Mouse (Mus musculus) heart, postnatal 0 days (tissue): ENCODE data around the gene Nfya. TPM values are rescaled to one million over a fixed set of nuclear protein-coding genes. Genes with fewer than 3 reads are reported as not detected.
A peak's percentile ranks its signal among the peaks of the same experiment; 100 is the strongest.

Experiments used
- ATAC-seq: fragments of 200-750 bp; cut with Nextera tagmentation; 2 replicates; pipeline ENCODE4 v1.8.0; 2017; ENCODE audit warnings: low read depth, moderate number of reproducible peaks, moderate library complexity; ENCODE audit not compliant: insufficient read depth
- DNase-seq: peaks from one replicate; pipeline ENCODE4 v3.0.0-alpha.2; 2016; ENCODE audit warnings: low spot score
- H3K27ac ChIP-seq: fragments of 300-500 bp; sonication (generic); 2 replicates; pipeline ENCODE4 v1.5.1; 2014; ENCODE audit warnings: low read depth, mild to moderate bottlenecking
- H3K27me3 ChIP-seq: fragments of 300-500 bp; sonication (generic); 2 replicates; pipeline ENCODE4 v1.6.1; 2014; ENCODE audit warnings: low read length, mixed read lengths; ENCODE audit not compliant: control insufficient read depth, insufficient read depth
- H3K36me3 ChIP-seq: fragments of 300-500 bp; sonication (generic); replicated peaks from 2 replicates; pipeline ENCODE4 v1.6.1; 2014; ENCODE audit warnings: low read length, mixed read lengths; ENCODE audit not compliant: control insufficient read depth, insufficient read depth
- H3K4me1 ChIP-seq: fragments of 300-500 bp; sonication (generic); 2 replicates; pipeline ENCODE4 v1.6.1; 2014; ENCODE audit warnings: antibody characterized with exemption; ENCODE audit not compliant: control insufficient read depth, insufficient read depth
- H3K4me2 ChIP-seq: fragments of 300-500 bp; sonication (generic); 2 replicates; pipeline ENCODE4 v1.6.1; 2014; ENCODE audit warnings: low read depth, mild to moderate bottlenecking, low read length, moderate library complexity
- H3K4me3 ChIP-seq: fragments of 300-500 bp; sonication (generic); 2 replicates; pipeline ENCODE4 v1.5.1; 2014; ENCODE audit warnings: low read depth, low read length
- H3K9ac ChIP-seq: fragments of 300-500 bp; sonication (generic); replicated peaks from 2 replicates; pipeline ENCODE4 v1.6.1; 2014; ENCODE audit warnings: low read depth, low read length, mixed read lengths
- H3K9me3 ChIP-seq: fragments of 300-500 bp; sonication (generic); replicated peaks from 2 replicates; pipeline ENCODE4 v1.6.1; 2016; ENCODE audit warnings: low read length; ENCODE audit not compliant: control insufficient read depth
- CTCF ChIP-seq: IDR thresholded peaks from 2 replicates; pipeline ENCODE4 v1.5.1; 2016; ENCODE audit warnings: antibody characterized with exemption, control low read depth, low read depth
- EP300 ChIP-seq: IDR thresholded peaks from 2 replicates; pipeline ENCODE4 v1.6.1; 2016; ENCODE audit warnings: antibody characterized with exemption, low read depth
- WGBS: fragments of 180-500 bp; shearing (Covaris S2); extraction: QIAGEN DNeasy Blood & Tissue Kit; methylation state at CpG from one replicate; pipeline ENCODE4 v1.1.7; 2014; 5-methylcytosine and 5-hydroxymethylcytosine counted together
- polyA plus RNA-seq: library from polyadenylated mRNA; unstranded; fragments of >200 nt; fragmentation: Nextera tagmentation; extraction: Ambion mirVana; gene quantifications from 2 replicates; pipeline ENCODE4 v1.2.1, GENCODE M21; 2015
- total RNA-seq: library from RNA; depleted of rRNA; stranded (reverse); fragments of >200 nt; gene quantifications from 2 replicates; pipeline ENCODE4 v1.2.3, GENCODE M21; 2014; ENCODE audit warnings: low replicate concordance

Nfya gene
- total and polyA plus RNA-seq, 2 experiments from 2014 or later = 4.7 to 27.4 TPM

DNA sequence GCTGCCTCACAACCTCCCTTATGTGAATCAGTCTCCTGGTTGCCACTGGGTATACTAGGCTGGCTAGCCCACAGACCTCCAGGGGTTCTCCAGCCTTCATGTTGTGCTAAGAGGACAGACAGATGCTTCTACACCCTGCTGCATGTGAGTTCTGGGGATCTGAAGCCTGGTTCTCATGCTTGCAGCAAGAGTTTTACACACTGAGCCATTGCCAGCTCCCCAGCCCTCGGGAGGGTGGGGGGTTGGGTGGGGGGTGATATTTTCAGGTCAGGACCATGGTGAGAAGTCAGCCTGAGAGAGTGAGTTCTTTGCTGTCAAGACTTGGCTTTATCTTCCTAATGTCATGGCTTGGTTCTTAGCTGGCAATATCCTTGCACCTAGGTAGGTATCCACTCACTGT, 9.1 kb upstream of the Nfya start:
- peaks cover 90% of the 10 kb centered on the region for H3K36me3 ChIP-seq
- TF ChIP-seq CTCF (no peak), EP300 (no peak)

DNA sequence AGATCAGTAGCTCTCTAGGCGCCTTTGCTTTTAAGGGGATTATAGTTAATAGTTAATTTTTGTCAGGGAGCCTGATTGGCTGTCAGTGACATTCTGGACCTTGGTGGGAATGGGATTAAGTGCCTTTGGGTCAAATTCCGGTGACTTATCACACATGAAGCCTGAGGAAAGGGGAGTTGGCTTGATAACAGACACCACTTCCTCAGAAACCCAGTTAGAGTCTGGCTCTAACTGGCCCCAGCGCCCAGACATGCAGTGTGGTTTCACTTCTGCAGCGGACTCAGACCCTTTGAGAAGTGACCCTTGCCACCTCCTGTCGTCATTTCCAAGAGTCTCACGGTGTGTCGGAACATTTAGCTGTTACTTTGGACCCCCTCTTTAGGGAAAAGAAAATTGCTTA, 8.5 kb upstream of the Nfya start:
- ATAC-seq (no peak), DNase-seq (no peak)
- H3K4me1 ChIP-seq = 0 out of 2 replicates have a peak, but pooled peaks cover 4% of the 10 kb centered on the region
- peak overlapping the region; percentile 40 for H3K4me2 ChIP-seq
- peaks cover 92% of the 10 kb centered on the region for H3K36me3 ChIP-seq
- no peaks in the 10 kb centered on the region for H3K27me3 ChIP-seq
- WGBS = 25% methylated on average over 7 of the region's 7 CpGs
- H3K27ac ChIP-seq = 0 out of 2 replicates have a peak overlapping the region, but pooled peaks have one; percentile 21
- H3K4me3 ChIP-seq = peak overlapping the region; percentile 6; the same call in 1 of the 2 replicates
- no peaks in the 10 kb centered on the region for H3K9me3 ChIP-seq
- H3K9ac ChIP-seq = no peak overlapping the region; the same call in 1 of the 2 replicates
- no peak for TF ChIP-seq EP300
- no peak for TF ChIP-seq CTCF

More for the DNA sequence above, 9.1 kb upstream of the Nfya start:
- DNase-seq (no peak), ATAC-seq (no peak)
- Histone ChIP-seq H3K4me3 (no peak overlapping the region), H3K27ac (0 out of 2 replicates have a peak overlapping the region, but pooled peaks have one; percentile 21), H3K4me2 (peak overlapping the region; percentile 40; the same call in 1 of the 2 replicates), H3K9me3 (no peaks in the 10 kb centered on the region), H3K4me1 (peaks cover 7% of the 10 kb centered on the region; the same call in 1 of the 2 replicates), H3K27me3 (no peaks in the 10 kb centered on the region), H3K9ac (no peak overlapping the region; the same call in 1 of the 2 replicates)
- WGBS = 50% methylated on average over 1 of the region's 1 CpGs

DNA sequence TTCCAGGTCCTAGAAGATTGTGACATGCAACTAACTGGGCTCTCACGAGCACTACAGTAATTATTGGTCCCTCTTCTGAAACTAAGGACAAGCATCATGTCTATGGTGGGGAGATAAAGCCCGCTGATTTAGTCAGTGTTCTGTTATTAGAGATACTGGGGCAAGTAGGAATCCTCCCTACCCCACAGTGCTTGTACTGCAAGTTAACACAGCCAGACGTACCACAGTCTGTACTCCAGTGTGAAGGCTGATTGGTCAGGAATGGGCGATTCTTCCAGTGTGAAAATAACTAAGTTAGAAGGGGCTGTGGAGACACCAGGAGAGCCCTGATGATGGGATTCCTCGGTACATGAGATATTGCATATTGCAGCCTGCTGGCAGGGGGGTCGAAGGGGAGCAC, 7.8 kb upstream of the Nfya start:
- DNase-seq (no peak), ATAC-seq (no peak)
- 57% methylated on average over 6 of the region's 6 CpGs for WGBS
- no peak for TF ChIP-seq CTCF
- TF ChIP-seq EP300 = no peak
- Histone ChIP-seq H3K36me3 (peaks cover 88% of the 10 kb centered on the region), H3K4me2 (no peak overlapping the region), H3K4me3 (no peak overlapping the region), H3K4me1 (0 out of 2 replicates have a peak, but pooled peaks cover 4% of the 10 kb centered on the region), H3K9me3 (no peaks in the 10 kb centered on the region), H3K27ac (no peak overlapping the region), H3K27me3 (no peaks in the 10 kb centered on the region), H3K9ac (no peak overlapping the region)

- TF ChIP-seq CTCF (peak; percentile 58), EP300 (no peak)
- no peak overlapping the region for H3K4me3 ChIP-seq
- H3K36me3 ChIP-seq = peaks cover 79% of the 10 kb centered on the region
- no peak overlapping the region for H3K9ac ChIP-seq
- no peak overlapping the region for H3K4me2 ChIP-seq
- DNase-seq (peak; percentile 76), ATAC-seq (peak; percentile 77)
- WGBS = 68% methylated on average over 14 of the region's 14 CpGs
- peak overlapping the region; percentile 36 for H3K27ac ChIP-seq
- 0 out of 2 replicates have a peak, but pooled peaks cover 4% of the 10 kb centered on the region for H3K4me1 ChIP-seq
- no peaks in the 10 kb centered on the region for H3K27me3 ChIP-seq
- H3K9me3 ChIP-seq = no peaks in the 10 kb centered on the region
These were observed 6.9 kb upstream of the Nfya start for GRCm38 (mm10) chr17:48416425-48417195.

DNA sequence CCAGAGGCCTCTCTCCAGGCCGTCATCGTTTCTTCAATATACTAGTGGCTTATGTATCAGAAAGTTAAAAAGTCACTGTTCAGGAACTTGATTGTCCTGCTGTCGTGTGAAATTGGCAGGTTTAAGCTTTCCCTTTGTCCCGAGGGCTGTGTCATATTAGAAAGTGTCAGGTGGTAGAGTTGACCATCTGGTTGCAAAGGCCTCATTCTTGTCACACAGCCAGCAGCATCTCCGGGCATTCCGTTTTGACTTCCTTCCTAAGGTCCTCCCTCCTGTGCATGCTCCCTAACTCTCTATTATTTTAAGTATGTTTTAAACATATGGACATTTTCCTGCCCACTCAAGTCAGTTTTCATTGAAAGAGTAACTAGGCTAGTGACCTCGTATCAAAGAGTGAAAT, 6.3 kb upstream of the Nfya start:
- Histone ChIP-seq H3K4me1 (0 out of 2 replicates have a peak, but pooled peaks cover 8% of the 10 kb centered on the region), H3K4me2 (no peak overlapping the region), H3K4me3 (no peak overlapping the region), H3K36me3 (peaks cover 73% of the 10 kb centered on the region), H3K9ac (0 out of 2 replicates have a peak overlapping the region, but pooled peaks have one; percentile 2), H3K9me3 (no peaks in the 10 kb centered on the region), H3K27me3 (no peaks in the 10 kb centered on the region), H3K27ac (peak overlapping the region; percentile 36)
- TF ChIP-seq CTCF = no peak
- 0 out of 2 replicates have a peak, but pooled peaks have one; percentile 27 for TF ChIP-seq EP300
- DNase-seq (peak; percentile 53), ATAC-seq (peak; percentile 50; the same call in 1 of the 2 replicates)
- 48% methylated on average over 7 of the region's 7 CpGs for WGBS
